Mouse (Mus musculus) adrenal gland, postnatal 36 days (tissue): ENCODE measurements around the gene Fxyd1. TPM values are rescaled to one million over a fixed set of nuclear protein-coding genes. Genes with fewer than 3 reads are reported as not detected.

Source experiments
- DNase-seq, 2 experiments: peaks; one replicate each; pipeline ENCODE4 v3.0.0; 2021; ENCODE audit warnings: mixed read lengths in 1 of 2
- microRNA-seq: library from miRNA; unstranded; fragments of <30 nt; microRNA quantifications from one replicate; pipeline ENCODE4 v1.2.0, GENCODE M21; 2021
- total RNA-seq, 2 experiments: library from RNA; stranded (reverse); gene quantifications; 2 replicates each; pipeline ENCODE4 v1.2.3; 2021

The Fxyd1 gene
- total RNA-seq, 2 experiments from 2014 or later = 167 to 239 TPM

GRCm38 (mm10) chr7:31017104-31017901 lies 39.7 kb downstream of the Fxyd1 start:
- peak; percentile 52 to 60 for DNase-seq

- no peak for DNase-seq
These were observed 44.0 kb downstream of the Fxyd1 start for GRCm38 (mm10) chr7:31012971-31013370.

GRCm38 (mm10) chr7:31008889-31009288 lies 48.1 kb downstream of the Fxyd1 start:
- DNase-seq = no peak

- no peak for DNase-seq
These were observed 48.8 kb downstream of the Fxyd1 start for GRCm38 (mm10) chr7:31008175-31008574.

- DNase-seq = no peak
These were observed 49.2 kb downstream of the Fxyd1 start for GRCm38 (mm10) chr7:31007775-31008174.

GRCm38 (mm10) chr7:31002650-31003049 lies 54.3 kb downstream of the Fxyd1 start:
- DNase-seq = peak; percentile 30 to 36

Small RNA genes within 50 kb of the gene (microRNA-seq; reads per million reads assigned to microRNA genes)
- gene Mir7050 = not detected

Other genes starting within 250 kb of the Fxyd1 start
- 1 to 10 TPM; 1.7 to 2.9 TPM for gene Ffar2, start 233.4 kb downstream of the Fxyd1 start, total RNA-seq
- under 1 TPM in 1 of 2 experiments, not detected in 1; 0.33 TPM for gene Ffar3, start 201.0 kb downstream of the Fxyd1 start, total RNA-seq
- not detected for gene Ffar1, start 195.6 kb downstream of the Fxyd1 start, total RNA-seq
- under 1 TPM; 0.56 TPM for gene Cd22, start 176.9 kb downstream of the Fxyd1 start, total RNA-seq
- gene Mag, start 142.3 kb downstream of the Fxyd1 start, total RNA-seq = under 1 TPM; 0.20 to 0.46 TPM
- gene Hamp2, start 132.5 kb downstream of the Fxyd1 start, total RNA-seq = 10 to 100 TPM in 1 of 2 experiments, not detected in 1; 11.7 TPM
- gene Hamp, start 113.2 kb downstream of the Fxyd1 start, total RNA-seq = 10 to 100 TPM in 1 of 2 experiments, not detected in 1; 23.5 TPM
- 100 to 1,000 TPM; 112 to 141 TPM for gene Usf2, start 100.4 kb downstream of the Fxyd1 start, total RNA-seq
- gene Lsr, start 83.7 kb downstream of the Fxyd1 start, total RNA-seq = 10 to 100 TPM in 1 of 2 experiments, 1 to 10 TPM in 1; 6.1 to 14.6 TPM
- under 1 TPM; 0.30 to 0.96 TPM for gene Fam187b, start 83.4 kb downstream of the Fxyd1 start, total RNA-seq
- 100 to 1,000 TPM in 1 of 2 experiments, 10 to 100 TPM in 1; 34.8 to 103 TPM for gene Fxyd5, start 14.7 kb downstream of the Fxyd1 start, total RNA-seq
- gene Fxyd7, start 5.7 kb downstream of the Fxyd1 start, total RNA-seq = 1 to 10 TPM; 1.2 to 1.6 TPM
- gene Lgi4, start 2.1 kb upstream of the Fxyd1 start, total RNA-seq = 1 to 10 TPM; 2.7 to 5.4 TPM
- gene Fxyd3, start 19.5 kb upstream of the Fxyd1 start, total RNA-seq = 1 to 10 TPM; 1.5 to 2.3 TPM
- under 1 TPM; 0.66 to 0.93 TPM for gene Hpn, start 58.1 kb upstream of the Fxyd1 start, total RNA-seq
- 10 to 100 TPM; 16.5 to 16.7 TPM for gene Scn1b, start 69.8 kb upstream of the Fxyd1 start, total RNA-seq
- 10 to 100 TPM; 36.7 to 59.1 TPM for gene Gramd1a, start 98.7 kb upstream of the Fxyd1 start, total RNA-seq
- gene Scgb2b2, start 233.3 kb upstream of the Fxyd1 start, total RNA-seq = not detected
- gene Scgb1b2, start 234.6 kb upstream of the Fxyd1 start, total RNA-seq = not detected